Mouse (Mus musculus) monocyte, adult 5-6 weeks (primary cell): ENCODE data around the gene Inpp5d. TPM values are rescaled to one million over a fixed set of nuclear protein-coding genes. Genes with fewer than 3 reads are reported as not detected.
"Not testable (repeated sequence)": the region's sequence is repeated elsewhere in the genome, so short reads cannot be mapped to it uniquely, and the experiment has no call there.

Source experiments
- ATAC-seq: fragments of 153-309, 156-312 bp; replicated peaks from 2 replicates; pipeline ENCODE4 v1.8.0; 2017; ENCODE audit warnings: mild to moderate bottlenecking; ENCODE audit not compliant: low TSS enrichment, insufficient number of reproducible peaks, severe bottlenecking, poor library complexity, low FRiP score
- total RNA-seq: library from RNA; stranded (forward); fragments of 200-1000, 200-491, 200-594 nt; gene quantifications from 3 replicates; pipeline ENCODE4 v1.2.3, GENCODE M21; 2017

Gene Inpp5d
- total RNA-seq, 1 experiment from 2014 or later, result 169 TPM

DNA sequence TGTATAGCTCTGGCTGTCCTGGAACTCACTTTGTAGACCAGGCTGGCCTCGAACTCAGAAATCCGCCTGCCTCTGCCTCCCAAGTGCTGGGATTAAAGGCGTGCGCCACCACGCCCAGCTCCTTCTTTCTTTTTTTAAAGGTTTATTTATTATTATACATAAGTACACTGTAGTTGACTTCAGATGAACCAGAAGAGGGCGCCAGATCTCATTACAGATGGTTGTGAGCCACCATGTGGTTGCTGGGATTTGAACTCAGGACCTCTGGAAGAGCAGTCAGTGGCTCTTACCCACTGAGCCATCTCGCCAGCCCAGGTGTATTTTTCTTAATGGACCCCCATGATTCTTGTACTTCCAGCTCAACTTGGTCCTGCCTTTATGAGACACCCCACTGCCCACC, 62.4 kb downstream of the Inpp5d start:
- not testable (repeated sequence) for ATAC-seq

GRCm38 (mm10) chr1:87684071-87684470, 64.0 kb downstream of the Inpp5d start:
- ATAC-seq, result no peak

- no peak for ATAC-seq
Measured at GRCm38 (mm10) chr1:87684791-87685190, 64.7 kb downstream of the Inpp5d start.

DNA sequence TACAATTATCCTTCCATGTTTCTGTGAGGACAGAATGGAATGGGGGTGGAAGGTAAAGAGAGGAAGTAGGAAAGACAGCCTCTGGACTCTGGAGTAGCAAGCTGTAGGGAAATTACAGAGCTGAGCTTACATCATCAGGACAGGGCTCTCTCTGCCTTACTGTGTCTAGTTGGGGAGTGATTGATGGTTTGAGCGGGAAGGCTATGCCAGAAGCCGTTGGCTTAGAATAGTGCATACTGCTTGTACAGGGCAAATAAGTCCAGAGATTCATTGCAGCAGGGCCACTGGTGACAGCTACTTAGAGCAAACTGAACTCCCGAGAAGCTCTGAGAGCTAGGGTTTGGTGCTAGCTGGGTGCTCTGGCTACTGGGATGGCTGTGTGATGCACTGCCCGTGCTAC, 66.2 kb downstream of the Inpp5d start:
- no peak for ATAC-seq

GRCm38 (mm10) chr1:87687009-87687408, 66.9 kb downstream of the Inpp5d start:
- no peak for ATAC-seq

DNA sequence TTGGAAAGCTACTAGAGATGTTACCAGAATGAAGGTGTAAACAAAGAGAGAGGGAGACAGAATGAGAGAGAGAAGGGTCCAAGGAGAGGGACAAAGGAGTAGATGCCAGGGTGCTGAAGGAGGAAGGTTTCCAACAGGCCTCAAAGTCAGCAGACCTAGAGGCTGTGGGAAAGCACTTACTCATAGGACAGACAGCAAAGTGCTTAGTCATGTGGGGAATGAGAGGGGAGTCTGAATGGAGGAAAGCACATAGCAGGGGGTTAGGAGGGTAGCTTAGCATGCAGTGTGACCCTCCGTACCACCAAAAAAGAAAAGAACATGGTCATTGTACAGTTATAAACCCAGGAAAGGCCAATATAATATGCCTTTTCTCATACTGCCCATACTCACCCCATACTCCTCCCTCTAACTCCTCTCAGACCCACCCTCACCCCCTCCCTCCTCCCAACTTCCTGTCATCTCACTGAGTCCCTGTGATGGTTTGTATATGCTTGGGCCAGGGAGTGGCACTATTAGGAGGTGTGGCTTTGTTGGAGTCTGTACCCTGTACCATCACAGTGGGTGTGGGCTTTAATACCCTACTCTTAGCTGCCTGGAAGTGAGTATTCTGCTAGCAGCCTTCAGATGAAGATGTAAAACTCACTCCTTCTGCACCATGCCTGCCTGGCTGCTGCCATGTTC, 69.7 kb downstream of the Inpp5d start:
- ATAC-seq, result no peak

DNA sequence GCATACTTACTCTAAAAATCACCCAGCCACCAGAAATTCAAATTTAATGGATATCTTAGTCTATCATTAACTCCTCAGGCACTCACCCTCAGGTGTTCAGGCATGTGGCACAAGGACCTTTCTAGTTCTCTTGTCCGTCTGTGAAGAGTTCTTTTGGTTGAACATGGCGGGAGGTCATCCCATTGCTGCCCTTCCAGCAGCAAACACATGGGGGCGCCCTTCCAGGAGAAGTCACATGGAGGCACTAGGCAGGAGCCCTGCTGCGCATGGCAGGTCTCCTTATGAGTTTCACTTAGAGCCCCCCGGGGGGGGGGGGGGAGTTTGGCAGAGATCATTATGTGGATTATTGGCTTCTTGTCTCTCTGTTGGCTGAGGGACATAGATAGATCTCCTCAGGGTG, 76.2 kb downstream of the Inpp5d start:
- ATAC-seq, result 0 out of 2 replicates have a peak, but pooled peaks have one; percentile 30

GRCm38 (mm10) chr1:87698010-87698409, 77.9 kb downstream of the Inpp5d start:
- ATAC-seq, result no peak

DNA sequence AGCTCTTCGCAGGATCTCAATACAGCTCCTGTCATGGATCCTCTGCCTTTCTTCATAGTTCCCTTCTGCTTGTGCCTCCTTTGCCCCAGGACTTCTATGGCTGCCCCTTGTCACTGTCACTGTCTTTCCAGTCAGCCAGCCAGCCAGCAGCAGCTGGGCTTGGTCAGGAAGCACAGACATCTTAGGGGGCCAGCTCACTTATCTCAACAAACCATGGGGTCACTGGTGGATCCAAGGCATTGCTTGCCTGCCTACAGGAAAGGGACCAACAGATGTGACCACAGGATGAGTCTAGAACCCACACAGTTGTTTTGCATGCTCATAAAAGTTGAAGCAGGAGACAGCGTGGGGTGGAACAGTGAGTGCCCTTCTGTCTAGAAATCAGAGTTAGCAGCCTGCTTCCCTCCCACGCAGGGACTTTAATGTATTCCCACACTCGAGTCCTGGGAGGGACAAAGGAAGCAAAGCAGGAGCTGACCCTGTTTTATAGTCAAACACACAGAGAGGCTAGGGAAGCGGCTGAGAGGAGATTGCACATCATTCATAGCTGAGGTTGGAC, 79.9 kb downstream of the Inpp5d start:
- ATAC-seq, result no peak

GRCm38 (mm10) chr1:87704230-87704629, 84.1 kb downstream of the Inpp5d start:
- ATAC-seq, result no peak

DNA sequence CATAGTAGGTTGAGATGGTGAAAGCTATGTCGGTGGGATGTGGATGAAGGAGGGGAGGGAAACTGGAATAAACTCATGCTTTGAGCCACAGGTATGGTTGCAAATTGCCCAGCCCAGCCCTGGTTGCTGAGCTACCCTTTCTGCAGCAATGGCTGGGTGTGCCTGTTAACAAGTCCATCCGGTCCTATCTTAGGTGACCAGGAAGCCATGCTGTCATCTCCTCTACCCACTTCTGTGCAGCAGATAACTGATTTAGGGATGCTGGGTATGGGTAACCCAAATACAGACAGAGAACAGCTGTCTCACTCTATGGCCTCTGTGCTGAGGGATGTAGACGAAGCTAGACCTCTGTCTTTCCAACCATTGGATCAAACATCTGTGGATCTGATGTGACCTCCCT, 86.2 kb downstream of the Inpp5d start:
- ATAC-seq, result no peak

- no peak for ATAC-seq
Measured at GRCm38 (mm10) chr1:87709020-87709419, 88.9 kb downstream of the Inpp5d start.

DNA sequence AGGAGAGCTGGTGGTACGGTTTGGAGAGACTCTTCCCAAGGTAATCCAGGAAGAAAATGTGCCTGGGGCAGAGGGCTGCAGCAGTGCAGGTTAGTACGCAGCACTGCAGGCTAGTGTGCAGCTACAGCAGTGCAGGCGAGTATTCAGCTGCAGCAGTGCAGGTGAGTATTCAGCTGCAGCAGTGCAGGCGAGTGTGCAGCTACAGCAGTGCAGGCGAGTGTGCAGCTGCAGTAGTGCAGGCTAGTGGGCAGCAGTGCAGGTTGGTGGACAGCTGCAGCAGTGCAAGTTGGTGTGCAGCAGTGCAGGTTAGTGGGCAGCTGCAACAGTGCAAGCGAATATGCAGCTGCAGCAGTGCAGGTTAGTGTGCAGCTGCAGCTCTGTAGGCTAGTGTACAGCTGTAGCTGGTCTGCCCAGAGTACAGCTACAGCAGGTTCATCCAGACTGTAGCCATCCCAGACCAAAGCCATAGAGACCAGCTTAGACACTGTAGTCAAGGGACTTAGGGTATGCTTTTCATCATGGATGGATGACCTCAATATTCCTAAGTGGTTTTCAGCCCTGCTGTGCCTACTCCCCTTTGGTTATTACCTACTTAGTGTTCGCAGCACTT, 89.7 kb downstream of the Inpp5d start:
- no peak for ATAC-seq

DNA sequence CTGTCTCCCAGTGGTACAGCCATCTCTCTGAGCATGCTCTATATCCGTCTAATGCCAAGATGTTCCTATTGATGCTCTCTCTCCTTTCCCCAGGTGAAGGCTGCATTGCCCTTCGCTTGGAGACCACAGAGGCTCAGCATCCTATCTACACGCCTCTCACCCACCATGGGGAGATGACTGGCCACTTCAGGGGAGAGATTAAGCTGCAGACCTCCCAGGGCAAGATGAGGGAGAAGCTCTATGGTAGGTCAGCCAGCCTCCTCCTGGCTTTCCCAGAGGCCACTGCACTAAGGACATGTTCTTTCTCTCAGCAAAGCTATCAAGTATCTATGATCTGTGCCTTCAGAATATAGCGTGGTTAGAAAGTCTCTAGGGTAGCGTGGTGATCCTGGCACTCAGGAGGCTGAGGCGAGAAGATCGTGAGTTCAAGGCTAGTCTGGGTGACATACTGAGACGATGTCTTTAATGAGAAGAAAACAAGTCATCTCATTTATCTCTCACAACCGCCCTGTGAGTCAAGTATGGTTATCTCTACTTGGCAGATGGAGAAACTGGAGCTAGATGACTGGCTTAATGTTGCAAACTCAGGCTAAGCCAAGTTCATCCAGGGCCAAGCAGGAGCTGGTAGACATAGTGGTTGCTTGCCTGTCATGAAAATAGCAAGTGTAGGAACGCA, 92.0 kb downstream of the Inpp5d start:
- ATAC-seq, result no peak

- no peak for ATAC-seq
Measured at GRCm38 (mm10) chr1:87712614-87712971, 92.5 kb downstream of the Inpp5d start.

- no peak for ATAC-seq
Measured at GRCm38 (mm10) chr1:87721382-87721781, 101.3 kb downstream of the Inpp5d start.

DNA sequence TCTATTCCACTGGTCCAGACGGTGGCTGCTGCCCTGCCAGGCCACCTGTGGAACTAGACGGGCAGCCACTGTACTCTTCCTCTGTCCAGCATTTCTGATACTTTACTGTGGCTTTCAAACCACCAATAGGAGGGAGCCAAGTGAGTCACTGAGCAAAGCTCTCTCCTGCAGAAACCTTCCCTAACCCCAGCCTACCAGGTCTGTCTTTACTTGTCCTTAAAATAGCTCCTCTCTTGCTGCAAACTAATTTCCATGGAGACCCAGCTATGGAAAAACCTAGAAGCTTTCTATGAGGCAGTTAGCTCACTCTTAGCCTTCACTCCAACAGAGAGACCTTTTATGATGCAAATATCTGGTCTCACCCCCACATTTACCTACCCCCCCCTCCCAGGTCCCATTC, 102.0 kb downstream of the Inpp5d start:
- no peak for ATAC-seq

GRCm38 (mm10) chr1:87723351-87723750, 103.2 kb downstream of the Inpp5d start:
- ATAC-seq, result peak; percentile 59

DNA sequence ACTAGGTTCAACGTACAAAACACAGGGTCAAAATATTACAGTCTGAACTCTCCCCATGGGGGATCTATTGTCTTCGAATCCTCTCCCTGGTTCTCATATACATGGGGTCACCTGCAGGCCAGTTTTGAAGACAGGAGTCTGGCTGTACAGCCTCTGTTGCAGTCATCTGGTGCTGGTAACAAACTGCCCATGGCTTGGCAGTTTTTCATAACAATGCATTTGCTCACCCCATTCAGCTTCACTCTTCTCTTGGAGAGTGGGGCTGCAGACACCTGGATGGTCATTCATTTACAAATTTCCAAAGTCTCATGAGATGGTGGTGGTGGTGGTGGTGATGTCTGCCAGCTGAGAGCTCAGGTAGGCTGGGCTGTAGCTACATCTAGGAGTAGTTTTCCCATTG, 109.0 kb downstream of the Inpp5d start:
- no peak for ATAC-seq

- no peak for ATAC-seq
Measured at GRCm38 (mm10) chr1:87729850-87730249, 109.7 kb downstream of the Inpp5d start.
